Mouse (Mus musculus) G1E (cell line): ENCODE results near the gene Wnt7b.

Source experiments
- CTCF ChIP-seq: IDR thresholded peaks from 2 replicates; pipeline ENCODE4 v1.5.1; 2012; ENCODE audit warnings: low read depth, low read length, inconsistent platforms, mixed read lengths
- GATA2 ChIP-seq: IDR thresholded peaks from 2 replicates; pipeline ENCODE4 v1.6.1; 2012; ENCODE audit warnings: low read depth, low read length, inconsistent platforms, borderline replicate concordance
- TAL1 ChIP-seq: conservative IDR thresholded peaks from 2 replicates; pipeline ENCODE4 v1.6.1; 2012; ENCODE audit warnings: low read depth, low read length, inconsistent platforms, mixed read lengths

GRCm38 (mm10) chr15:85560830-85561229 lies 21.4 kb downstream of the Wnt7b start:
- TF ChIP-seq GATA2 (no peak), TAL1 (no peak), CTCF (no peak)
